ENCODE assay signal across 8 mouse cellular contexts in the genomic region with DNA sequence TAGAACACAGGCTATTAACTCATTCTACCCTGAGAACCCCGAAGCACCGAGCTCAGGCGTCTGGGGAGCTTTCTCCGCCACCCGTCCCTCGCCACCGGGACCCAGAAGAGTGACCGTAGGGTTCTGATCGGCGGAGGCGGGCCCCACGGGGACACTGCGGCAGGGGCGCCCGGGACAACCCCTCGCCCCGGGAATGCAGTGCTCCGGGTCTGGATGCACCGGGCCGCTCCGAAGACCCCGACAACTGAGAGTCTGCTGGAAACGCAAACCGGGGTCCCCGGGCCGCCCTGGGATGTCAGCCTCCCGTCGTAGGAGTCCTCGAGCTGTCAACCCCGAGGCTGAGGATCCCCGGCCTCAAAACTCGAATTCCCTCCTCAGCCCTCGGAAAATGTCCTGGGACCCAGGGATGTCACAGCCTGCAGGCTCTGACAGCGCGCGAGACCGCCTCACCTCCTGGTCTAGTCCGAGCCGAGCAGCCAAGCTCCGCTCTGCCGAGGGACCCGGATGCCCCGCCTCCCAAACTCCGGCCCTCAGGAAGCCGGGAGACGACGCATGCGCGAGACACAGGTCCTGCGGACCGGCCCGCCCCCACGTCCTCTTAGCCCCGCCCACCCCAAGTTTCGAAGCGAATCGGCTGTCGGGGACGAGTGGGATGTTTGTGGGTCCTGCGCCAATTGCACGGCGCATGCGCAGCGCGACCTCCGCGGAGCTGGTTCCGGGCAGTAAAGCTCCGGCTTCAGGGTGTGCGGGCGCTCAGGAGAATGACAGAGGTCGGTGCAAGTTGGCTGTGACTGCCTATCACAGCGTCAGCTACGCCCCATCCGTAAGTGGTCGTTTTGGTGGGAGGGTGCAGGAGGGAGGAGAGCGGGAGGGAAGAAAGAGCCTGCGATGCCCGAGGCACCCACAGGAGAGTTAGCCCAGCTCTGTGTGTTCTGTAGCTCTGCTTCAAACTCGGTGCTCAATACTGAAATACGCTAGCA. TPM values are rescaled to one million over a fixed set of nuclear protein-coding genes. Genes with fewer than 3 reads are reported as not detected.
DNase-seq lines count a peak whose midpoint lies in the region; ATAC-seq lines count a peak whose summit lies in the region.

A gene (minus strand): TSS at position 509 of the 980 bp plus-strand sequence.
A gene (plus strand): TSS at position 712 of the 980 bp plus-strand sequence.

- H3K9me3 ChIP-seq in heart, embryonic 10.5 days: no peaks in the 10 kb centered on the region
- H3K9me3 ChIP-seq in kidney, embryonic 15.5 days (replicated peaks): no peaks in the 10 kb centered on the region

- H3K4me1 ChIP-seq in heart, embryonic 10.5 days: no peaks in the 10 kb centered on the region
- H3K4me1 ChIP-seq in kidney, embryonic 15.5 days: 0 out of 2 replicates have a peak, but pooled peaks cover 6% of the 10 kb centered on the region

- DNase-seq in B cell, adult 2 months: peak; percentile 93
- peak; percentile 99 for DNase-seq in brain, adult 2 months (ENCODE audit: low read depth, low spot score)
- peak; percentile 100 for DNase-seq in heart, embryonic 10.5 days (ENCODE audit: low spot score)
- peak; percentile 100 for DNase-seq in liver
- peak; percentile 99 to 100 for DNase-seq in spleen, postnatal 4 days (ENCODE audit: low spot score in 2 of 2)

- peak; percentile 91 for ATAC-seq in erythroblast, adult 5-6 weeks (replicated peaks; ENCODE audit: low FRiP score, poor library complexity, severe bottlenecking)
- ATAC-seq in kidney, embryonic 15.5 days (replicated peaks; ENCODE audit: low FRiP score): peak; percentile 99
- peak; percentile 89 for ATAC-seq in monocyte, adult 5-6 weeks (replicated peaks; ENCODE audit: insufficient number of reproducible peaks, low FRiP score, low TSS enrichment, poor library complexity, severe bottlenecking)

- H3K36me3 ChIP-seq in heart, embryonic 10.5 days: peaks cover 28% of the 10 kb centered on the region
- peaks cover 29% of the 10 kb centered on the region for H3K36me3 ChIP-seq in kidney, embryonic 15.5 days

- H3K4me2 ChIP-seq in kidney, embryonic 15.5 days: peak within 1 kb of the TSS; percentile 90

- under 1% methylated on average over 81 of the region's 81 CpGs for WGBS in heart, embryonic 10.5 days
- under 1% methylated on average over 81 of the region's 81 CpGs for WGBS in kidney, embryonic 15.5 days

- peak within 1 kb of the TSS; percentile 89 for H3K9ac ChIP-seq in kidney, embryonic 15.5 days

- H3K27ac ChIP-seq in heart, embryonic 10.5 days: peak within 1 kb of the TSS; percentile 90
- peak within 1 kb of the TSS; percentile 92 for H3K27ac ChIP-seq in kidney, embryonic 15.5 days

- peak within 1 kb of the TSS; percentile 92 for H3K4me3 ChIP-seq in heart, embryonic 10.5 days
- H3K4me3 ChIP-seq in kidney, embryonic 15.5 days (replicated peaks): peak within 1 kb of the TSS; percentile 74

- H3K27me3 ChIP-seq in heart, embryonic 10.5 days (ENCODE audit: insufficient read depth, poor library complexity, severe bottlenecking): no peaks in the 10 kb centered on the region
- no peaks in the 10 kb centered on the region for H3K27me3 ChIP-seq in kidney, embryonic 15.5 days

RNA-seq across cellular contexts. Expression of the first gene that starts in this region (rescaled TPM):
- total RNA-seq in erythroblast, adult 5-6 weeks (2015; ENCODE audit: low replicate concordance): 5.4 and 6.7 TPM in 2 replicates
- total RNA-seq in erythroblast, adult 5-6 weeks (2017; ENCODE audit: low replicate concordance): 6.1 and 7.1 TPM in 2 replicates
- 16.2 and 20.1 TPM in 2 replicates for polyA plus RNA-seq in heart, embryonic 10.5 days (2016; fragmentation: Nextera tagmentation; extraction: Ambion mirVana)
- polyA plus RNA-seq in kidney, embryonic 15.5 days (2015; fragmentation: Nextera tagmentation; extraction: Ambion mirVana): 11.2 and 12.6 TPM in 2 replicates
- total RNA-seq in monocyte, adult 5-6 weeks (2017): 12.3 to 29.5 TPM (median 25.0 TPM) in 3 replicates

RNA-seq across cellular contexts. Expression of the second gene that starts in this region (rescaled TPM):
- total RNA-seq in erythroblast, adult 5-6 weeks (2015; ENCODE audit: low replicate concordance): 5.0 and 16.3 TPM in 2 replicates
- total RNA-seq in erythroblast, adult 5-6 weeks (2017; ENCODE audit: low replicate concordance): 12.3 and 33.8 TPM in 2 replicates
- polyA plus RNA-seq in heart, embryonic 10.5 days (2016; fragmentation: Nextera tagmentation; extraction: Ambion mirVana): 32.8 and 33.3 TPM in 2 replicates
- 41.6 and 46.6 TPM in 2 replicates for polyA plus RNA-seq in kidney, embryonic 15.5 days (2015; fragmentation: Nextera tagmentation; extraction: Ambion mirVana)
- 57.6 to 86.9 TPM (median 66.9 TPM) in 3 replicates for total RNA-seq in monocyte, adult 5-6 weeks (2017)

Comparison
In these comparisons a context has a peak if more than half of its experiments do, and no peak if none do; other contexts are left out.
1. Peak in every context shown above with its lines: DNase-seq, ATAC-seq, H3K4me3 ChIP-seq and H3K27ac ChIP-seq.